Mouse (Mus musculus) c-Kit-positive CD71-positive TER-119-positive erythroid progenitor cells, embryonic 14.5 days (primary cell): Measurements from ENCODE around the gene Olfr172.

Source experiments
- DNase-seq: peaks from one replicate; pipeline ENCODE4 v3.0.0-alpha.2; 2013; ENCODE audit warnings: low spot score

The Olfr172 gene

GRCm38 (mm10) chr16:58763076-58763475 lies at the start of gene Olfr172:
Gene Olfr172 (minus strand): TSS chr16:58763176.
- DNase-seq: no peak

GRCm38 (mm10) chr16:58800168-58800567 lies 37.2 kb upstream of the Olfr172 start, which contains the start of gene Olfr173:
Gene Olfr173 (minus strand): TSS chr16:58800268.
- DNase-seq: no peak

- DNase-seq: no peak
These were observed 6.8 kb downstream of the Olfr172 start for GRCm38 (mm10) chr16:58756191-58756590.

- no peak for DNase-seq
These were observed 11.7 kb downstream of the Olfr172 start for GRCm38 (mm10) chr16:58751314-58751713.

GRCm38 (mm10) chr16:58746715-58747114 lies 16.3 kb downstream of the Olfr172 start:
- no peak for DNase-seq

- DNase-seq: no peak
These were observed 22.2 kb downstream of the Olfr172 start for GRCm38 (mm10) chr16:58740751-58741150.

- peak; percentile 40 for DNase-seq
These were observed 24.2 kb downstream of the Olfr172 start for GRCm38 (mm10) chr16:58738800-58739199.

- no peak for DNase-seq
These were observed 24.8 kb downstream of the Olfr172 start for GRCm38 (mm10) chr16:58738205-58738604.

- peak; percentile 25 for DNase-seq
These were observed 34.8 kb downstream of the Olfr172 start for GRCm38 (mm10) chr16:58728176-58728671.

GRCm38 (mm10) chr16:58727477-58728131 lies 35.4 kb downstream of the Olfr172 start, which contains the start of gene Cldnd1:
Gene Cldnd1 (plus strand): TSS chr16:58727910.
- peak; percentile 88 for DNase-seq

- no peak for DNase-seq
These were observed 36.1 kb downstream of the Olfr172 start for GRCm38 (mm10) chr16:58726680-58727476.

GRCm38 (mm10) chr16:58722292-58722691 lies 40.7 kb downstream of the Olfr172 start:
- no peak for DNase-seq

GRCm38 (mm10) chr16:58718666-58719120 lies 44.3 kb downstream of the Olfr172 start, which contains the start of gene Gpr15:
Gene Gpr15 (minus strand): TSS chr16:58719070.
- no peak for DNase-seq

GRCm38 (mm10) chr16:58715018-58715417 lies 48.0 kb downstream of the Olfr172 start:
- DNase-seq: no peak

GRCm38 (mm10) chr16:58713128-58713527 lies 49.8 kb downstream of the Olfr172 start:
- DNase-seq: no peak

GRCm38 (mm10) chr16:58712221-58712620 lies 50.8 kb downstream of the Olfr172 start:
- DNase-seq: no peak
